8 mouse cellular contexts compared by ENCODE assay signal in genomic region chr10:80900318-80901247, GRCm38 (mm10). TPM values are rescaled to one million over a fixed set of nuclear protein-coding genes. Genes with fewer than 3 reads are reported as not detected.
DNase-seq lines count a peak whose midpoint lies in the region; ATAC-seq lines count a peak whose summit lies in the region.

TSS of gene Timm13 (minus strand) at chr10:80900969.

- no peaks in the 10 kb centered on the region for H3K9me3 ChIP-seq in lung, embryonic 16.5 days (ENCODE audit: control insufficient read depth, low read length)

- peak within 1 kb of the TSS; percentile 93 for H3K4me3 ChIP-seq in lung, embryonic 16.5 days (ENCODE audit: low read length)

- peaks cover 8% of the 10 kb centered on the region for H3K4me1 ChIP-seq in lung, embryonic 16.5 days (replicated peaks; ENCODE audit: control insufficient read depth, insufficient read depth, low read length)

- peak within 1 kb of the TSS; percentile 79 for H3K27ac ChIP-seq in lung, embryonic 16.5 days (ENCODE audit: low read length)

- peak; percentile 99 for DNase-seq in MEL-GATA-1-ER (ENCODE audit: extremely low read depth, low read depth)
- peak; percentile 97 for DNase-seq in cerebellum, adult 8-10 months
- DNase-seq in forelimb bud, embryonic 11.5 days (ENCODE audit: low read depth, low spot score) = peak; percentile 100
- peak; percentile 98 for DNase-seq in layer of hippocampus, adult 9-10 months (ENCODE audit: low spot score)
- peak; percentile 81 for DNase-seq in ovary, postnatal 10 days (ENCODE audit: low spot score)
- DNase-seq in thymus, postnatal 10 days (ENCODE audit: low spot score in 2 of 2) = peak; percentile 94 to 96

- WGBS in lung, embryonic 16.5 days = under 1% methylated on average over 72 of the region's 72 CpGs

- peak within 1 kb of the TSS; percentile 86 for H3K9ac ChIP-seq in lung, embryonic 16.5 days (ENCODE audit: low read length)

- H3K27me3 ChIP-seq in lung, embryonic 16.5 days (ENCODE audit: control insufficient read depth, insufficient read depth, low read depth, low read length) = no peaks in the 10 kb centered on the region

- H3K4me2 ChIP-seq in lung, embryonic 16.5 days (ENCODE audit: low read depth, low read length) = peak within 1 kb of the TSS; percentile 92

- H3K36me3 ChIP-seq in lung, embryonic 16.5 days (ENCODE audit: control insufficient read depth, insufficient read depth, low read length) = peaks cover 20% of the 10 kb centered on the region

- ATAC-seq in hematopoietic stem cell, adult 5-6 weeks (replicated peaks in 1 of 2; ENCODE audit: insufficient read depth in 1 of 2, low FRiP score in 2 of 2, low TSS enrichment in 1 of 2, low read depth in 1 of 2, poor library complexity in 2 of 2, severe bottlenecking in 2 of 2) = peak; percentile 94 to 96
- ATAC-seq in lung, embryonic 16.5 days (ENCODE audit: low read depth) = peak; percentile 97

RNA-seq across cellular contexts. Expression of gene Timm13, which starts in this region (rescaled TPM):
- total RNA-seq in hematopoietic stem cell, adult 5-6 weeks (2017) = 22.3 and 48.7 TPM in 2 replicates
- 284 and 297 TPM in 2 replicates for polyA plus RNA-seq in lung, embryonic 16.5 days (2015; fragmentation: Nextera tagmentation; extraction: Ambion mirVana)

Comparison
In these comparisons a context has a peak if more than half of its experiments do, and no peak if none do; other contexts are left out.
1. Peak in every context shown above with its lines: DNase-seq, ATAC-seq, H3K4me3 ChIP-seq and H3K27ac ChIP-seq.